Mouse (Mus musculus): ENCODE results near the gene Rbfox1.

DNA sequence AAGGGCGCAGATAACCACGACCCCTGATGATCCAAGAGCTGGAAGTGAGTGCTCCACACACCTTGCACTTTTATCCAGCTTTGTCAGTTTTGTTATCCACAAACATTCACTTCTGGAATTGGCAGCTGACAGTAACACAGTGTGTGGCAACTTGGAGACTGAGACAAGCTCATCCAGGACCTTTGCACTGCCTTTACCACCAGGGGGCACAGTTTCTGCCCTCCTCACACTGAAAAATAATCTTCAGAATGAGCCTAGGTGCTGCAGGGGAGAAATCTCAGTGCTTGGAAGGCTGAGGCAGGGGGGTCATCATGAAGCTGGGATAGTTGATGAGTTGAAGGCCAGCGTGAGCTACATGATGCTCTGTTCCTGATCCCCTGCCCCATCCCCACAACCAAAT lies 570.2 kb downstream of the Rbfox1 start:
- no peak for TF ChIP-seq POLR2A (IDR thresholded peaks at IDR 0.05; ENCODE audit: borderline replicate concordance, extremely low read depth, low read depth, low read length)
- no peak for TF ChIP-seq CTCF (IDR thresholded peaks at IDR 0.05; ENCODE audit: insufficient read depth, low read length)

Measured in lung, adult 2 months (tissue).